Mouse (Mus musculus) thymus, adult 18-20 months (tissue): Measurements from ENCODE around the gene Mup19.
"Not testable (repeated sequence)": the region's sequence is repeated elsewhere in the genome, so short reads cannot be mapped to it uniquely, and the experiment has no call there.

Source experiments
- DNase-seq, 2 experiments: peaks; one replicate each; pipeline ENCODE4 v3.0.0; 2022; ENCODE audit warnings: mixed read lengths in 2 of 2

Mup19 gene

DNA sequence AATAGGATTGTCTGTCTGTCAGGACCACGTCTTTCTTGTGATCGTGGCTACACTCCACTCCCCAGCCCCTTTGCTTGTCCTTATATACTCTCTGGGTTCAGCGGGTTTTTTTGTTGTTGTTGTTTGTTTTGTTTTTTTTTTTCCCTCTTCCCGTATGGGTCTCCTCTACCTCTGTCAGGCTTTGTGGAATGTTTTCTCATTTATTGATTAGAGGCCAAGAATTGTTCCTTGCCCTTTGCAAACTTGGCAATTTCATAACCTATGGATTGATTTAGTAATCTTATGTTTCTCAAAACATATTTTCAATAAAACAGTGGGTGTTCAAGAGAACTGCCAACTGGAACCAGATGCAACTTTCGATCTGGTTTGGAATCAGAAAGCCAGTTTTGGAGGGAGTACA lies at the start of gene Mup19:
Mup19 (minus strand) TSS at position 101 of the 400 bp plus-strand sequence.
- DNase-seq = not testable (repeated sequence)

GRCm38 (mm10) chr4:61829211-61829610 lies 47.1 kb upstream of the Mup19 start:
- no peak for DNase-seq

- no peak for DNase-seq
Observed at GRCm38 (mm10) chr4:61823185-61823584, 41.1 kb upstream of the Mup19 start.

DNA sequence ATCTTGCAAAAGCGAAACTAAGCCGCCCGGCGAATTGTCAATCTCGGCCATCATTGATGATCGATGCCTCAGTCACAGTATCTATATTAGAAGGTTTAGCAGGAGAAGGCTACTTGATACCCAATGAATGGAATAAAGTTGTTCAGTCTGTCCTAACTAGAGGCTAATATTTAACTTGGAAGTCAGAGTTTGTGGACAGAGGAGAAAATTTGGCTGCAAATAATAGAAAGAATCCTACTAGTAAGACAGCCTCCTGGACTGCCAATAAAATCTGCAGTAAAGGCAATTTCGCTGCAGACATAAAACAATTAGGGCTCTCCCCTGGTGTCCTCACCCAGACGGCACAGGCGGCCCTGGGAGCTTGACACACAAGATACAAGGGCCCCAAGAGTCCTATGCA lies 40.5 kb upstream of the Mup19 start:
- not testable (repeated sequence) for DNase-seq

DNA sequence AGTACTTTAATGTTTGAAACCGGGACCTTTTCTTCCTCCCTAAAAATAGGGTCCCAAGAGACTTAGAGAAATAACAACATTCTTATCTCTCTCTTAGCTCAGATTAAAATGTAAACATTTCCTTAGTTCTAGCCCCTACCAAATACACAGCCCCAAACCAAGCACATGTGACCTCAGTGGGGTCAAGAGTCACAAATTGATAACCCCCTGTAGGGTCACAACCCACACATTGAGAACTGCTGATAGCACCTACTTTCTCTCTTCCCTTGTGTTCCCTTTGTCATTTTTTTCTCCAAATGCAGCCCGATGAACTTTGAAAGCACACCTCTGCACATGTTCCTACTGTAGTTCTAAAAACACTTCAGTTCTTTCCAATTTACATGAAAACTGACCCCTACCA lies 33.5 kb upstream of the Mup19 start:
- DNase-seq = no peak

DNA sequence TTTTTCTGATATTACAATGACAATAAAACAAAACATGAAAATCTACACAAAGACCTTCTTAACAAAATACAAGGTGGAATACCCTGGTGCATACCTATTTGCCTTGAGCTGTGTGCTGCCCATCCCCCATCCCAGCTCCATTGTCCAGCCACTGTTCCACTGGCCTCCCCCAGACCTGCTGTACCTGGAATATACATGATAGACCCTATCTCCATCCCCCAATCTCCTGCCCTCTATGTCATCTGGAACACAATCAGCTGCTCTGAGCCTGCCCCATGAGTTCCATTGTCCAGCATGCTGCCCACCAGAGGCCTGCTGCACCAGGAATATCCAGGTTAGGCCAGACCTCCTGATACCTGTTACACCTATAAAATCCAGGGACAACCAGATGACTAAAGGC lies 31.4 kb upstream of the Mup19 start:
- no peak for DNase-seq

- not testable (repeated sequence) for DNase-seq
Observed at GRCm38 (mm10) chr4:61811193-61811592, 29.1 kb upstream of the Mup19 start.

DNA sequence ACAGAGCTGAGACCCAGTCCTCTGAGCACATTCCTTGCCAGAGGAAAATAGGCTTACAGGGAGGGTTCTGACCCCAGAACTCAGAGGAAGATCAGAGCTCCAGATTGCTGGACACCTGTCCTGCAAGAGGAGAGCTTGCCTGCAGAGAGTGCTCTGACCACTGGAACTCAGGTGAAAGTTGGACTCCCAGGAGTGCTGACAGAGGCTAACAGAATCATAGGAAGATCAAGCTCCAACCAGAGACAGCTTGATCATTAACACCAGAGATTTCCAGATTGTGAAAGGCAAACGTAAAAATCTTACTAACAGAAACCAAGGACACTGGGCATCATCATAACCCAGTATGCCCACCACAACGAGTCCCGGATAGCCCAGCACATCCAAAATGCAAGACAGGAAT lies 26.9 kb upstream of the Mup19 start:
- DNase-seq = not testable (repeated sequence)

GRCm38 (mm10) chr4:61789699-61790098 lies 7.6 kb upstream of the Mup19 start:
- DNase-seq = not testable (repeated sequence)

GRCm38 (mm10) chr4:61784231-61784630 lies 2.2 kb upstream of the Mup19 start:
- DNase-seq = not testable (repeated sequence)
